Mouse (Mus musculus) gonadal fat pad, adult 2 months (tissue): ENCODE data around the gene 4930426L09Rik. TPM values are rescaled to one million over a fixed set of nuclear protein-coding genes. Genes with fewer than 3 reads are reported as not detected.

Source experiments
- DNase-seq: peaks from one replicate; pipeline ENCODE4 v3.0.0-alpha.2; 2012; ENCODE audit warnings: low read depth
- polyA plus RNA-seq: library from polyadenylated mRNA; depleted of rRNA; stranded (reverse); fragments of >200 nt; gene quantifications from 2 replicates; pipeline ENCODE4 v1.2.3, GENCODE M21; 2012; rRNA removed

4930426L09Rik gene
- polyA plus RNA-seq, 1 experiment = 0.32 TPM

DNA sequence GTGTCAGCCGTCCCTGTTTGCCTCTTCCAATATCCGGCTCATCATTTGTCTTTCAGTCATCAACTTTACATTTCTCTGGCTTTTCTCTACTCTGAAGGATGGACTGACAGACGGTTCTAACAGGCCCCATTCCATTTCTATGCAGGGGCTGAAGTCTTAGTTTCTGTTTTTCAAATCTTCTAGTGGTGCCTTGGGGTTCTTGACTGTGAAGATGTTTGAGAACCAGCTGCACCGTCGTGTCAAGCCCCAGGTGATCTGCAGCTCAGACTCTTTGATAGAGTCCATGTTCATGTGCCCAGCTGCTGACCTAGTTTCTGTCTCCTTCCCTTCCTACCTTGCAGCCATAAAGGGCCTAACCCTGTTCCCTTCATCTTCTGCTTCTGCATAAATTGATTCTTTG lies 18.2 kb downstream of the 4930426L09Rik start:
- DNase-seq = no peak

DNA sequence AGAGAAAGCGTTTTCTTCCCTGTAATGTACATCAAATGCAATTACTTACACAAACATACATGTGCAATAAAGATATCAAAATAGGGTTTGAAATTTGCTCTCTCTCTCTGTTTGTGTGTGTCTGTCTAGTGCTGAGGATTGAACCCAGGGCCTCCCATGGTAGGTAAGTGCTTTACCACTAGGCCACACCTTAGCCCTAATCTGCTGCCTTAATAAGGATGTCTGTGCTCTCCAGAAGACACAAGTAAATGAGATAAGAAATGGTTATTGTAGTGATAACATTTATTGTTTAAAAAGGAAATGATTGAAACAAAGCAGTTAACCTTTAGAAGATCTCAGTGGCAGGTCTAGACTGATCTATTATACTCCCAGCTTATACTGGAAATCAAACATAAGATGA lies 18.7 kb downstream of the 4930426L09Rik start:
- no peak for DNase-seq

DNA sequence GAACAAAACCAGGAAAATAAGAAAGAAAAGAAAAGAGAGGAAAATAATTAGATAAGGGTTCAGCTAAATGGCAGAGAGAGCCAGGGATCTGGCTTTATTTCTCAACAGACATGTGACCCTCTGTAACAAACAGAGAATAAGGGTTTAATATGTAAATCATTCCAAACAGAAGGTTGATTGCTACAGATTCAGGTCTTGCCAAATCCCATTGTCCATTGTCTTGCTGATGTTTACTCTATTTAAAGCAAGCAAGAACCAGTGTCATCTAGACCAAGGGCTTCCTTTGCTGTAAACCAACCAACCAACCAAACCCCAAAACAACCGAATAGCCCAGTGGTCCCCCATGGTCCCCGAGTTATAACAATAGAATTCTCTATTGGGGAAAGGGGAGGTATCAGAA lies 19.9 kb downstream of the 4930426L09Rik start:
- no peak for DNase-seq

DNA sequence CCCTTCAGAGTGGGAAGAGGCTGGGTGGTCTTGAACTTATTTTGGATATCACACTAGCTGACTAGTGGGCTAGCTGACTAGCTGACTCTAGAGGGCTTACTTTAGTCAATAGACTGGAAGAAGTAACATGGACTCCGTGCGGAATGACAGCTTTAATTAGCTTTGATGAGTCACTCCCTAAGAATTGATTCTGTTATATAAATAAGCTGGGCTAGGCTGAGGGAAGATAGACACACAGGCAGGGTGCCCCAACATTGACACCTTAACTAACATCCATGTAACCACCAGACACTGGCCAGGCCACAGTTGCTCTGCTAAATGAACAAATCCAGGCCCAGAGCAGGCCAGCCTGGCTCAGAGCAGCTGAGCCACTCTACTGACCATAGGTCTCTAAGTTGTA lies 26.7 kb downstream of the 4930426L09Rik start:
- DNase-seq = no peak

DNA sequence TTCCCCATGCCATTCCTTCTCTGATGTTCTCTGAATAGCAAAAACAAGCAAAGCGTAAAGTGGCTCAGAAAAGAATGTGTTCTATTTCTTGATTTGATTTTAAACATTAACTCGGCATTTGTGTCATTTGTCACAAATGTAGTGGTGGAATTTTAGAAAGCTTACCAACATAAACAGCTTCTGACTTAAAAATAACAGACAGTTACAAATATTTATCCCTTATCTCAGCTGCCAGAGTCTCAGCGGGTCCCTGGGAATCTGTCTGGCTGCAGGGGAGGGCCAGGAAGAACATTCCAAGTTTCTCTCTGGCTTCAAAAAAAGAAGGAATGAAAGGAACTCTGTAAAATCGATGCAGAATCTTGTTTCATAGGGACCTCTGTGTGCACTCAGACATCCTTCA lies 39.3 kb downstream of the 4930426L09Rik start:
- DNase-seq = no peak

DNA sequence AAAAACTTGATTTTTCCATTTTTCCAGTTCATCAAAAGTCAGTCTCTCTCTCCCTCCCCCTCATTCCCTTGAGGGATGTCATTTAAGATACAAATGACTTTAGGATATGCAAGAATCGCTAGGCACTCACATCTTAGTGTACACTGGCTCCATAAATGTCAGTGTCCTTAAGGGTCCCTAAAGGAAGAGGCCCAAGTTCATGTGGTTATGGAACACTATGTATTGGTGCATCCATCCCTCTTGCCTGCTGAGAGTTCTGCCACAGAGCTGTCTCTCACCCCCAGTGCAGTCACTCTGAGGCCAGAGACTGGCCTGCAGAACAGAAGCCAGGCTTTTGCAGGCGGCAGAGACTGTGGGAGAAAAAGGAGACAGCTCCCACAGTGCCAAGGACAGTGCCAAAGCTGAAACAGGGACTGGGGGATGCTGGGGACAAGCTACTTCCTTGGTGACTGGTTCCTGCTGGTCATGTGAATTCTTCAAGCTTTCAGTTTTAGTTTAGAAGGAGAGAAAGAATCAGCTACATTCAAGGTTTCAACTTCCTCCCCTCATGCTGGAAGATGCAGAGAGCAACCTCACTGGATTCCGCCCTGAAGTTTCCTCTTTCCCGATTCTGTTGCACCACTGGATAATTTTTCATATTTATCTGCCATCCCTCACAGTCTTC lies 39.9 kb downstream of the 4930426L09Rik start:
- no peak for DNase-seq

DNA sequence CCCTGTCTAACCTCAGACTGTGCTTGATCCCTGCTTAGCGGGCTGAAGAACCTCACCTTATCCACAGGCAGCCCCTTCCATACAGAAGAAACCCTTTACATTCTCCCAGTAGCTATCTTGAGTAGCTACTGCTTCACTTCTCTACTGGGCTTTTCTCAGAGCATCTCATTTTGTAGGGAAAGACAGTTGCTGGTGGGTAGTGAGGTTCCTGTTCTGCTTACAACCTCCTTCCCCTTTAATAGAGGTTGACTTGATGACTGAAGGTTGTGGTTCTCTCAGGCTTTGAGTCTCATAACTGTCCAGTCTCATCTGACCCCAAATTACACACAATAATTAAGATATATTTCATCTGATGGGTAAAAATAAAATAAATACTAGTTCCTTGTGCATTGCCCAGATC lies 50.1 kb downstream of the 4930426L09Rik start:
- DNase-seq = no peak

DNA sequence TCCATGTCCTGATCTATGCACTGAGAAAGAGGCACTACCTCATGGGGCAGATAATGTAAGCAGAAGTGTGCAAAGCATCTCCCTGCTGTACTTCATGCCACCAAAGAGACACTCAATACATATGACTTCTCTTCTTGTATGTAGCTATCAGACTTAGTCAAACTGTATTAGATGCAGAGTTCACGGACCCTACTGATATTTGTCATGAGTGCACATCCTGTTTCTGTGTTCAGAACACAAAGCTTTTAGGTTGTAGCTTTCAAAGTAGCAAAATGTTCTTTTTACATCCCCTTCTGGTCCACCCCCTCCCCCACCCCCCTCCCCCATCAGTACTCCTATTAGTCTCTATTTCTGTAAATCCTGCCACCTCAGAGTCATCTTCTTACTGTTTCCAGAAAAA lies 51.2 kb downstream of the 4930426L09Rik start:
- no peak for DNase-seq

Other genes with a start within 250 kb of the 4930426L09Rik start
- 4.9 and 5.2 TPM in 2 replicates for gene Pip4k2a, start 217 bp upstream of the 4930426L09Rik start, polyA plus RNA-seq
- gene Armc3, start 201.0 kb downstream of the 4930426L09Rik start, polyA plus RNA-seq = 0.11 and 0.28 TPM in 2 replicates